Mouse (Mus musculus): Measurements from ENCODE around the gene Erf.

Erf gene

GRCm38 (mm10) chr7:25277998-25278340 lies 27.4 kb upstream of the Erf start:
- Histone ChIP-seq H3K4me1 (replicated peaks; ENCODE audit: low read depth, low read length) (peaks cover 76% of the 10 kb centered on the region), H3K36me3 (ENCODE audit: insufficient read depth, low read length) (peaks cover 22% of the 10 kb centered on the region), H3K4me3 (replicated peaks; ENCODE audit: low read length) (peak overlapping the region; percentile 90), H3K9me3 (ENCODE audit: low read length) (no peaks in the 10 kb centered on the region), H3K27me3 (ENCODE audit: insufficient read depth, low read length) (peaks cover 9% of the 10 kb centered on the region; the same call in 1 of the 2 replicates)
- TF ChIP-seq POU5F1 (IDR thresholded peaks at IDR 0.05; ENCODE audit: borderline replicate concordance, low read length) (no peak), NANOG (IDR thresholded peaks at IDR 0.05; ENCODE audit: borderline replicate concordance, low read length) (no peak), CTCF (conservative IDR thresholded peaks at IDR 0.05; ENCODE audit: low read length) (no peak; the same call in 1 of the 2 replicates)

GRCm38 (mm10) chr7:25277405-25277804 lies 26.8 kb upstream of the Erf start:
- TF ChIP-seq POU5F1 (IDR thresholded peaks at IDR 0.05; ENCODE audit: borderline replicate concordance, low read length) (no peak), CTCF (conservative IDR thresholded peaks at IDR 0.05; ENCODE audit: low read length) (no peak), NANOG (IDR thresholded peaks at IDR 0.05; ENCODE audit: borderline replicate concordance, low read length) (no peak)
- H3K27me3 ChIP-seq (ENCODE audit: insufficient read depth, low read length) = peaks cover 13% of the 10 kb centered on the region

GRCm38 (mm10) chr7:25275555-25276298 lies 25.2 kb upstream of the Erf start:
- Histone ChIP-seq H3K9me3 (ENCODE audit: low read length) (no peaks in the 10 kb centered on the region), H3K4me3 (replicated peaks; ENCODE audit: low read length) (peak overlapping the region; percentile 57), H3K4me1 (replicated peaks; ENCODE audit: low read depth, low read length) (peaks cover 86% of the 10 kb centered on the region), H3K36me3 (ENCODE audit: insufficient read depth, low read length) (peaks cover 30% of the 10 kb centered on the region), H3K27me3 (ENCODE audit: insufficient read depth, low read length) (peaks cover 21% of the 10 kb centered on the region)
- TF ChIP-seq NANOG (IDR thresholded peaks at IDR 0.05; ENCODE audit: borderline replicate concordance, low read length) (no peak), POU5F1 (IDR thresholded peaks at IDR 0.05; ENCODE audit: borderline replicate concordance, low read length) (no peak), CTCF (conservative IDR thresholded peaks at IDR 0.05; ENCODE audit: low read length) (no peak)

More at GRCm38 (mm10) chr7:25277405-25277804, 26.8 kb upstream of the Erf start:
- Histone ChIP-seq H3K4me1 (replicated peaks; ENCODE audit: low read depth, low read length) (peaks cover 79% of the 10 kb centered on the region), H3K4me3 (replicated peaks; ENCODE audit: low read length) (peak overlapping the region; percentile 90), H3K36me3 (ENCODE audit: insufficient read depth, low read length) (peaks cover 22% of the 10 kb centered on the region), H3K9me3 (ENCODE audit: low read length) (no peaks in the 10 kb centered on the region)

- H3K27me3 ChIP-seq (ENCODE audit: insufficient read depth, low read length) = peaks cover 21% of the 10 kb centered on the region
- H3K9me3 ChIP-seq (ENCODE audit: low read length) = no peaks in the 10 kb centered on the region
- H3K4me1 ChIP-seq (replicated peaks; ENCODE audit: low read depth, low read length) = peaks cover 86% of the 10 kb centered on the region
- no peak for TF ChIP-seq POU5F1 (IDR thresholded peaks at IDR 0.05; ENCODE audit: borderline replicate concordance, low read length)
- peaks cover 30% of the 10 kb centered on the region for H3K36me3 ChIP-seq (ENCODE audit: insufficient read depth, low read length)
- no peak overlapping the region for H3K4me3 ChIP-seq (replicated peaks; ENCODE audit: low read length)
Observed at GRCm38 (mm10) chr7:25274996-25275395, 24.4 kb upstream of the Erf start.

- TF ChIP-seq NANOG (IDR thresholded peaks at IDR 0.05; ENCODE audit: borderline replicate concordance, low read length) (no peak), POU5F1 (IDR thresholded peaks at IDR 0.05; ENCODE audit: borderline replicate concordance, low read length) (no peak)
- Histone ChIP-seq H3K9me3 (ENCODE audit: low read length) (no peaks in the 10 kb centered on the region), H3K4me1 (replicated peaks; ENCODE audit: low read depth, low read length) (peaks cover 86% of the 10 kb centered on the region), H3K27me3 (ENCODE audit: insufficient read depth, low read length) (peaks cover 21% of the 10 kb centered on the region), H3K36me3 (ENCODE audit: insufficient read depth, low read length) (peaks cover 30% of the 10 kb centered on the region), H3K4me3 (replicated peaks; ENCODE audit: low read length) (no peak overlapping the region)
Observed at GRCm38 (mm10) chr7:25274571-25274970, 24.0 kb upstream of the Erf start.

GRCm38 (mm10) chr7:25273259-25274241 lies 23.0 kb upstream of the Erf start:
- peaks cover 96% of the 10 kb centered on the region for H3K4me1 ChIP-seq (replicated peaks; ENCODE audit: low read depth, low read length)
- no peak for TF ChIP-seq NANOG (IDR thresholded peaks at IDR 0.05; ENCODE audit: borderline replicate concordance, low read length)

GRCm38 (mm10) chr7:25272445-25273258 lies 22.1 kb upstream of the Erf start:
- H3K4me3 ChIP-seq (replicated peaks; ENCODE audit: low read length) = peak overlapping the region; percentile 72

More at GRCm38 (mm10) chr7:25273259-25274241, 23.0 kb upstream of the Erf start:
- Histone ChIP-seq H3K4me3 (replicated peaks; ENCODE audit: low read length) (peak overlapping the region; percentile 72), H3K36me3 (ENCODE audit: insufficient read depth, low read length) (peaks cover 30% of the 10 kb centered on the region), H3K27me3 (ENCODE audit: insufficient read depth, low read length) (peaks cover 21% of the 10 kb centered on the region), H3K9me3 (ENCODE audit: low read length) (no peaks in the 10 kb centered on the region)

More at GRCm38 (mm10) chr7:25272445-25273258, 22.1 kb upstream of the Erf start:
- peaks cover 30% of the 10 kb centered on the region for H3K36me3 ChIP-seq (ENCODE audit: insufficient read depth, low read length)
- peaks cover 21% of the 10 kb centered on the region for H3K27me3 ChIP-seq (ENCODE audit: insufficient read depth, low read length)
- TF ChIP-seq POU5F1 (IDR thresholded peaks at IDR 0.05; ENCODE audit: borderline replicate concordance, low read length) = no peak
- TF ChIP-seq CTCF (conservative IDR thresholded peaks at IDR 0.05; ENCODE audit: low read length) = no peak
- TF ChIP-seq NANOG (IDR thresholded peaks at IDR 0.05; ENCODE audit: borderline replicate concordance, low read length) = no peak
- peaks cover 93% of the 10 kb centered on the region for H3K4me1 ChIP-seq (replicated peaks; ENCODE audit: low read depth, low read length)
- H3K9me3 ChIP-seq (ENCODE audit: low read length) = no peaks in the 10 kb centered on the region

Measured in E14TG2a.4 (cell line).